Mouse (Mus musculus) liver, postnatal 0 days (tissue): ENCODE measurements around the gene Rapgef5.

ENCODE experiments used
- CTCF ChIP-seq: sonication (generic); IDR thresholded peaks from 2 replicates; pipeline ENCODE4 v1.5.1; 2016; ENCODE audit warnings: antibody characterized with exemption, low read depth
- EP300 ChIP-seq: IDR thresholded peaks from 2 replicates; pipeline ENCODE4 v1.6.1; 2016; ENCODE audit warnings: antibody characterized with exemption, low read depth, mild to moderate bottlenecking

DNA sequence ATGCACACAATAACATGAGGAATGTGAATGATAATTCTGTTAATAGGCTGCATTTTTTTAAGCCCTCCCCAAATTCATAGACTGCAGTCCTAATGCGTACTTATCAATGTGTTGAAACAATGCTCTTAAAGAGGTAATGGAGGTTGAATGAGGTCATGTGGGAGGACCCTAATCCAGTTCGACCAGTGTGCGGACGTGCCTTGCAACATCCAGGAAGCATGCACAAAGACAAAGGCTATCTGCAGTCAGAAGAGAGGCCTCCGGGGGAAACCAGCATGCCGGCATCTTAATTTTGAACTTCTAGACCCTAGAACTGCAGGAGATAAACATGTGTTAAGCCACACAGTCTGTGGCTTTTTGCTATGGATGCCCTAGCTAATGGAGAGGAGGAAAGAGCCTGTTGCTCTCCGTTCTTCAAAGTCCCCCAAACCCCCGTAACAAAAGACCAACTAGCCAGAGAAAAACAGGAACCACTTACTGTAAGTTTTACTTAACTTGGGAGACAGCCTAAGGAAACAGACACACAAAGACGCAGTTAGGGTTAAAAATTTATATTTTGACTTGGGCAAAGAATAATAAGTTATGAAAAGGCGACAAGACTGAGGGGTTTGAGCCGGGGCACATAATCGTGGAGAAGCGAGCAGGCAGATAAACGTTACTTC, 1.1 kb downstream of the Rapgef5 start:
- no peak for TF ChIP-seq CTCF
- TF ChIP-seq EP300 = no peak
